Mouse (Mus musculus) forebrain, embryonic 11.5 days (tissue): ENCODE results near the gene Methig1. TPM values are rescaled to one million over a fixed set of nuclear protein-coding genes. Genes with fewer than 3 reads are reported as not detected.
A peak's percentile ranks its signal among the peaks of the same experiment; 100 is the strongest.
"Not testable (repeated sequence)": the region's sequence is repeated elsewhere in the genome, so short reads cannot be mapped to it uniquely, and the experiment has no call there.

Experiments
- ATAC-seq: fragments of 200-750 bp; cut with Nextera tagmentation; replicated peaks from 2 replicates; pipeline ENCODE4 v1.8.0; 2017; ENCODE audit warnings: moderate TSS enrichment; ENCODE audit not compliant: low FRiP score
- DNase-seq: peaks from one replicate; pipeline ENCODE4 v3.0.0-alpha.2; 2017; ENCODE audit warnings: low spot score
- H3K27ac ChIP-seq: fragments of 300-500 bp; sonication (generic); 2 replicates; pipeline ENCODE4 v1.5.1; 2014; ENCODE audit warnings: low read depth, low read length
- H3K27me3 ChIP-seq: fragments of 300-500 bp; sonication (generic); 2 replicates; pipeline ENCODE4 v1.6.1; 2014; ENCODE audit warnings: mild to moderate bottlenecking, low read length, mixed read lengths; ENCODE audit not compliant: control insufficient read depth, insufficient read depth
- H3K36me3 ChIP-seq: fragments of 300-500 bp; sonication (generic); 2 replicates; pipeline ENCODE4 v1.6.1; 2014; ENCODE audit warnings: mild to moderate bottlenecking, low read length, moderate library complexity, mixed read lengths; ENCODE audit not compliant: control insufficient read depth, insufficient read depth
- H3K4me1 ChIP-seq: fragments of 300-500 bp; sonication (generic); replicated peaks from 2 replicates; pipeline ENCODE4 v1.6.1; 2014; ENCODE audit warnings: low read length, mixed read lengths; ENCODE audit not compliant: control insufficient read depth, insufficient read depth
- H3K4me2 ChIP-seq: fragments of 300-500 bp; sonication (generic); 2 replicates; pipeline ENCODE4 v1.6.1; 2014; ENCODE audit warnings: low read depth, mild to moderate bottlenecking, low read length, moderate library complexity, mixed read lengths; ENCODE audit not compliant: severe bottlenecking
- H3K4me3 ChIP-seq: fragments of 300-500 bp; sonication (generic); 2 replicates; pipeline ENCODE4 v1.5.1; 2014; ENCODE audit warnings: low read depth, low read length
- H3K9ac ChIP-seq: fragments of 300-500 bp; sonication (generic); 2 replicates; pipeline ENCODE4 v1.6.1; 2014; ENCODE audit warnings: low read length
- H3K9me3 ChIP-seq: fragments of 300-500 bp; sonication (generic); 2 replicates; pipeline ENCODE4 v1.6.1; 2016; ENCODE audit warnings: low read length, mixed read lengths; ENCODE audit not compliant: control insufficient read depth
- WGBS: fragments of 180-500 bp; shearing (Covaris S2); extraction: QIAGEN DNeasy Blood & Tissue Kit; methylation state at CpG from one replicate; pipeline ENCODE4 v1.1.7; 2014; 5-methylcytosine and 5-hydroxymethylcytosine counted together
- polyA plus RNA-seq: library from polyadenylated mRNA; unstranded; fragments of >200 nt; fragmentation: Nextera tagmentation; extraction: Ambion mirVana; gene quantifications from 2 replicates; pipeline ENCODE4 v1.2.1, GENCODE M21; 2014

The Methig1 gene
- polyA plus RNA-seq, 1 experiment from 2014 or later: not detected

- not testable (repeated sequence) for DNase-seq, H3K36me3 ChIP-seq, H3K27ac ChIP-seq, H3K9me3 ChIP-seq, ATAC-seq
- Histone ChIP-seq H3K4me3 (peak within 1 kb of the TSS; percentile 96), H3K4me1 (peaks cover 12% of the 10 kb centered on the region), H3K27me3 (peaks cover 19% of the 10 kb centered on the region), H3K9ac (peak within 1 kb of the TSS; percentile 90), H3K4me2 (peak within 1 kb of the TSS; percentile 69)
- 21% methylated on average over 3 of the region's 3 CpGs for WGBS
Observed at GRCm38 (mm10) chr15:100421758-100422197, 68.8 kb downstream of the Methig1 start, which contains the start of gene Gm5475. Gene Gm5475, plus strand, starts transcription at chr15:100422147.

GRCm38 (mm10) chr15:100422476-100422875 lies 69.5 kb downstream of the Methig1 start:
- ATAC-seq (peak; percentile 78), DNase-seq (peak; percentile 71)
- no peaks in the 10 kb centered on the region for H3K36me3 ChIP-seq
- peak overlapping the region; percentile 96 for H3K4me3 ChIP-seq
- no peak overlapping the region for H3K27ac ChIP-seq
- no peaks in the 10 kb centered on the region for H3K9me3 ChIP-seq
- H3K27me3 ChIP-seq: peaks cover 19% of the 10 kb centered on the region
- peak overlapping the region; percentile 69 for H3K4me2 ChIP-seq
- H3K9ac ChIP-seq: peak overlapping the region; percentile 90
- WGBS: under 1% methylated on average over 40 of the region's 44 CpGs
- peaks cover 12% of the 10 kb centered on the region for H3K4me1 ChIP-seq

- Histone ChIP-seq H3K36me3 (no peaks in the 10 kb centered on the region), H3K27ac (no peak overlapping the region), H3K4me2 (peak overlapping the region; percentile 69), H3K27me3 (peaks cover 19% of the 10 kb centered on the region), H3K4me1 (peaks cover 12% of the 10 kb centered on the region), H3K9me3 (no peaks in the 10 kb centered on the region), H3K9ac (peak overlapping the region; percentile 90), H3K4me3 (peak overlapping the region; percentile 96)
- WGBS: 1% methylated on average over 65 of the region's 65 CpGs
- DNase-seq (peak; percentile 99), ATAC-seq (peak; percentile 99)
Observed at GRCm38 (mm10) chr15:100422899-100423860, 70.2 kb downstream of the Methig1 start.

GRCm38 (mm10) chr15:100423916-100424315 lies 71.0 kb downstream of the Methig1 start:
- H3K27ac ChIP-seq: no peak overlapping the region
- H3K4me1 ChIP-seq: peaks cover 12% of the 10 kb centered on the region
- 3% methylated on average over 14 of the region's 14 CpGs for WGBS

GRCm38 (mm10) chr15:100424396-100425122 lies 71.6 kb downstream of the Methig1 start, which contains the start of gene Slc11a2:
Gene Slc11a2, minus strand, starts transcription at chr15:100425072.
- H3K9ac ChIP-seq: peak within 1 kb of the TSS; percentile 12
- WGBS: 28% methylated on average over 17 of the region's 17 CpGs

More at GRCm38 (mm10) chr15:100423916-100424315, 71.0 kb downstream of the Methig1 start:
- peaks cover 19% of the 10 kb centered on the region for H3K27me3 ChIP-seq
- peak overlapping the region; percentile 12 for H3K9ac ChIP-seq
- H3K36me3 ChIP-seq: no peaks in the 10 kb centered on the region
- peak overlapping the region; percentile 96 for H3K4me3 ChIP-seq
- DNase-seq (no peak), ATAC-seq (no peak)
- no peaks in the 10 kb centered on the region for H3K9me3 ChIP-seq
- H3K4me2 ChIP-seq: peak overlapping the region; percentile 69

GRCm38 (mm10) chr15:100428296-100428905 lies 75.5 kb downstream of the Methig1 start:
- H3K4me3 ChIP-seq: no peak overlapping the region
- no peaks in the 10 kb centered on the region for H3K36me3 ChIP-seq
- WGBS: 83% methylated on average over 13 of the region's 13 CpGs
- DNase-seq (no peak), ATAC-seq (no peak)
- no peaks in the 10 kb centered on the region for H3K9me3 ChIP-seq
- H3K9ac ChIP-seq: no peak overlapping the region
- no peak overlapping the region for H3K4me2 ChIP-seq
- peaks cover 3% of the 10 kb centered on the region for H3K4me1 ChIP-seq
- peaks cover 18% of the 10 kb centered on the region for H3K27me3 ChIP-seq
- no peak overlapping the region for H3K27ac ChIP-seq

More at GRCm38 (mm10) chr15:100424396-100425122, 71.6 kb downstream of the Methig1 start, which contains the start of gene Slc11a2:
- Histone ChIP-seq H3K27ac (no peak within 1 kb of the TSS), H3K4me1 (peaks cover 12% of the 10 kb centered on the region), H3K4me2 (peak within 1 kb of the TSS; percentile 69), H3K4me3 (peak within 1 kb of the TSS; percentile 96), H3K9me3 (no peaks in the 10 kb centered on the region), H3K36me3 (no peaks in the 10 kb centered on the region), H3K27me3 (peaks cover 19% of the 10 kb centered on the region)
- ATAC-seq: no peak
- DNase-seq: no peak

- DNase-seq: no peak
Observed at GRCm38 (mm10) chr15:100429959-100430565, 77.1 kb downstream of the Methig1 start.

More at GRCm38 (mm10) chr15:100429959-100430565, 77.1 kb downstream of the Methig1 start:
- Histone ChIP-seq H3K4me3 (no peak overlapping the region), H3K36me3 (no peaks in the 10 kb centered on the region), H3K4me2 (no peak overlapping the region), H3K27me3 (peaks cover 4% of the 10 kb centered on the region), H3K9me3 (no peaks in the 10 kb centered on the region), H3K9ac (no peak overlapping the region), H3K27ac (no peak overlapping the region), H3K4me1 (no peaks in the 10 kb centered on the region)
- no peak for ATAC-seq
- WGBS: 86% methylated on average over 11 of the region's 11 CpGs
